Mouse (Mus musculus): ENCODE results near the gene Efnb2. TPM values are rescaled to one million over a fixed set of nuclear protein-coding genes. Genes with fewer than 3 reads are reported as not detected.
A peak's percentile ranks its signal among the peaks of the same experiment; 100 is the strongest.

Gene Efnb2
- polyA plus RNA-seq, 1 experiment from 2014 or later, result 23.2 TPM

DNA sequence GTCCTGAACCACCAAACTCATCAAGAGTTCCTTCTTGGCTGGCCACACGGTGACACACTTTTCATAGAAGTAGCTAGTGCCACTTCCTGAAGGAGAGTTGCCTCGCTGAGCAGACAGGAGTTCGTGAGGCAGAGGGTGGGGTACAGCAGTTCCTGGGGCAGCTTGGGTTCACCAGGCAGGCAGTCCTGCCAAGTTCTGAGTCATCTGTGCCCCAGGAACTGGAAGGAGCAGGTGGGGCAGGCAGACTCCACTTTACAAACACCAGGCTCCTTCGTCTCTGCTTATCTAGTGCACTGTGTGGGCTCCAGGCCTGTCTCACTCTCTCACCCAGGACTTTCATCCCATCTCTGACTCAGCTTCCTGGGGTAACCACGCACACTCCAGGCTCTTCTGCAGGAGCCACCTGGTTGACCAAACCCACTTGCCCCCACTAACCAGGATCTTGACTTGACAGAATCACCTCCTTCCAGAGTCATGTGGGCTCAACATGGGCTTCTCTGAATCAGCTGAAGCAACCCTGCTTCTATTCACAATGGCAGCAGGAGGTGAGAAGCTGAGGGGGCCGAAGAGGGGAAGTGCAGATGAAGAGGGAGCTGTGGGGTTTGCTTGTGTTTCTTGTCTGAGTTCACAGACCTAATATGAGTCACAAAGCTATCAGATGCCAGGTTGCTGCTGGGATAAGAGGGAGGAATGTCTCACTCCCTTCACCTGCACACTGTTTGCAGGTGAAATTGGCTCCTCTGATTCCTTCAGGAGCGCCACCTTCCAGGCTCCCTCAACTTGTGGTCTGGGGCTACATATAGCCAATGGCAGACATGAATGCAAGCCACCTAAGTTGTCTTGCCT lies 58.2 kb downstream of the Efnb2 start:
- H3K4me3 ChIP-seq (ENCODE audit: low read length), result no peak overlapping the region
- H3K9me3 ChIP-seq (ENCODE audit: low read length), result no peaks in the 10 kb centered on the region
- 71% methylated on average over 7 of the region's 7 CpGs for WGBS
- H3K4me1 ChIP-seq (ENCODE audit: insufficient read depth, low read length), result no peaks in the 10 kb centered on the region
- H3K9ac ChIP-seq (replicated peaks; ENCODE audit: low read length), result no peak overlapping the region
- no peaks in the 10 kb centered on the region for H3K36me3 ChIP-seq (ENCODE audit: insufficient read depth, low read length)
- H3K27ac ChIP-seq (ENCODE audit: low read length), result no peak overlapping the region
- no peaks in the 10 kb centered on the region for H3K27me3 ChIP-seq (ENCODE audit: insufficient read depth, low read length)
- peak; percentile 76; the same call in 1 of the 2 replicates for ATAC-seq (ENCODE audit: low FRiP score, low TSS enrichment)
- H3K4me2 ChIP-seq (replicated peaks; ENCODE audit: low read depth, low read length), result no peak overlapping the region

DNA sequence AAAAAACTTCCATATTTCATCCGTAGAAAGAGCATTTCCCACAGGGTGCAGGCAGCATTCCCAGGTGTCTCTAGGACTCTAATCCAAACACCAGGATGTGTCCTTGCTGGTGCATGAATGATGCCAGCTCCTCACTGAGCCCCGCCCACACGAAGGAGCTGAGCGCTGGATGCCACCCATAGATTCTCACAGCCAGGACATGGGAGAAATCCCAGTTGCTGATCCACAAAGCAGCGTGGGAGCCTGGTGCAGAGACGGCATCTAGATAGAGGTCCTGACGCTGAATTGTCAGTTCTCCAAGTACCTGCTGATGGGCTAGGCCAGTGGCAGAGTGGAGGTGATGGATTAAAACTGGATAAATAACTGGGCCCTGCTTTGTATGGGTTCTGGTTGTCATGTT lies 61.1 kb downstream of the Efnb2 start:
- WGBS, result 88% methylated on average over 7 of the region's 7 CpGs
- H3K36me3 ChIP-seq (ENCODE audit: insufficient read depth, low read length), result no peaks in the 10 kb centered on the region
- no peaks in the 10 kb centered on the region for H3K27me3 ChIP-seq (ENCODE audit: insufficient read depth, low read length)
- H3K4me3 ChIP-seq (ENCODE audit: low read length), result no peak overlapping the region
- no peak overlapping the region for H3K4me2 ChIP-seq (replicated peaks; ENCODE audit: low read depth, low read length)
- no peaks in the 10 kb centered on the region for H3K9me3 ChIP-seq (ENCODE audit: low read length)
- H3K4me1 ChIP-seq (ENCODE audit: insufficient read depth, low read length), result no peaks in the 10 kb centered on the region
- no peak overlapping the region for H3K9ac ChIP-seq (replicated peaks; ENCODE audit: low read length)
- no peak for ATAC-seq (ENCODE audit: low FRiP score, low TSS enrichment)
- H3K27ac ChIP-seq (ENCODE audit: low read length), result no peak overlapping the region

DNA sequence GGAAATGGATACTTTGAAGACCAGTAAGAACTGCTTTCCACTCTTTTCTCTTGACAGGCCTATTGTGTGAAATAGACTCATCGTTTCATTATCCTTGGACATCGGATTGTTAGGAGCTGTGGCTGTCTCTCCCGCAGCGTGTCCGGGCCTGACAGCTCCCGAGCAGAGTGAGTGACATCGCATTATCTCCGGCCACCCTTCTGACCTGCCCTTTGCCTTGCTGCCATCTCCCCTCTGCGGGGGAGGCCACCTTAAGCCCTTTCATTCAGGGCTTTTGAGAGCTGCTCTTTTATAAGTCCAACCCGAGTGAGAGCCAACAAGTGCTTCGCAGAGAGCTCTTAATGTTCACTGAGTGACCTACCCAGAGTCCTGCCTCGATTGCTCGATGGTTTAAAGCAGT lies 63.6 kb downstream of the Efnb2 start:
- WGBS, result 26% methylated on average over 13 of the region's 13 CpGs
- Histone ChIP-seq H3K4me2 (replicated peaks; ENCODE audit: low read depth, low read length) (no peak overlapping the region), H3K4me1 (ENCODE audit: insufficient read depth, low read length) (no peaks in the 10 kb centered on the region), H3K36me3 (ENCODE audit: insufficient read depth, low read length) (no peaks in the 10 kb centered on the region), H3K9ac (replicated peaks; ENCODE audit: low read length) (no peak overlapping the region), H3K9me3 (ENCODE audit: low read length) (no peaks in the 10 kb centered on the region), H3K27ac (ENCODE audit: low read length) (no peak overlapping the region), H3K4me3 (ENCODE audit: low read length) (no peak overlapping the region), H3K27me3 (ENCODE audit: insufficient read depth, low read length) (no peaks in the 10 kb centered on the region)
- no peak for ATAC-seq (ENCODE audit: low FRiP score, low TSS enrichment)

DNA sequence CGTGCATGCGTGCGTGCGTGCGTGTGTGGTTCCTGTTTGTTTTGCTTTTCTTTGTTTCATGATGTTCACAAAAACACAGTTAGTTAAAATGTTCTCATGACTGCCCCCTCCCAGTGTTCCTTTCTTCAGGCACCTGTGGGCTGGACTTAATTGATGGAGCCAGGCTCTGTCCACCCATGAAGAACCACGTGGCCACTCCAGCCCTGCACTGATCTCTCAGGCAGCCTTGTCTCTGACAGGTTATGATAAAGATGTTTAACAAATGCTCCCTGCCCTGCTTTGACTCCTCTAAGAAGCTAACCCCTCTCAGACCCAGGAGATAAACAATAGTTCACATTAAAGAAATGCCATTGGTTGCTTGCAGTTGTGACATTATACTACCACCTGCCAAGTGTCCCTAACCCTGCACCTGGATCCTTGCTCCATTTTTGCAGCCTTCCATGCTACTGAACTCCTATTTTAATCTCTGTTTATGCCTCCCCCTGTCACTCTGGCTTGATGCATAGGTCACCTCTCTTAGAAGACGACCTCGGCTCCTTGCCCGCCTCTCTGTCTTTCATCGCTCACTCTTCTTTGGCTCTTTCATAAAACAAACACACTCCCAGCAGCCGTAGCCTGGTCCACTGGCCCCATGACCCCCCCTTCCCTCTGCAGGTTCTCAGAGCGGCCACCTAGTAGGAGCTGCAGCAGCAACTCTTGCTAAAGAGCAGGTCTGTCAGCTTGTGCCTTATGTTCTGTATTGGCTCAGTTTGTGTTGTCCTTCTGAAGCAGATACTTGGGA lies 65.0 kb downstream of the Efnb2 start:
- H3K27me3 ChIP-seq (ENCODE audit: insufficient read depth, low read length), result no peaks in the 10 kb centered on the region
- H3K4me2 ChIP-seq (replicated peaks; ENCODE audit: low read depth, low read length), result no peak overlapping the region
- H3K4me3 ChIP-seq (ENCODE audit: low read length), result no peak overlapping the region
- no peaks in the 10 kb centered on the region for H3K9me3 ChIP-seq (ENCODE audit: low read length)
- no peaks in the 10 kb centered on the region for H3K4me1 ChIP-seq (ENCODE audit: insufficient read depth, low read length)
- no peak overlapping the region for H3K27ac ChIP-seq (ENCODE audit: low read length)
- ATAC-seq (ENCODE audit: low FRiP score, low TSS enrichment), result no peak
- no peaks in the 10 kb centered on the region for H3K36me3 ChIP-seq (ENCODE audit: insufficient read depth, low read length)
- 46% methylated on average over 12 of the region's 12 CpGs for WGBS
- no peak overlapping the region for H3K9ac ChIP-seq (replicated peaks; ENCODE audit: low read length)

DNA sequence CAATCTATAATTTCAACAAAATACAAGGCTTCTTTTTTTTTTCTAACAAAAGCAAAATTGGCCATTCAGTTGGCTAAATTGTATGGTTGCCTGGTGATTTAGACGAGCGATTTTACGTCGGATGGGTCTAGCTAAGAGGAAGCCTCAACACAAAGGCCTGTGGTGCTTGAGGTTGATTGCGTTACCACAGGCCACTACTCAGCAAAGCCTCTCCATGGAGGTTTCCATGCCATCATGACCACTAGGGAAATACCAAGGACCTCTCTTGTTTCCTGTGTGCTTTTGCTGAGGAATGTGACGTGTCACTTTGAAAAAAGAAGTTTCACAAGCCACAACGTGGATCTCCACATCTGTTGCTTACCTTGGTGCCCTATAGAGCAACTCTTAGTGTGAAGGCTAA lies 67.2 kb downstream of the Efnb2 start:
- WGBS, result 94% methylated on average over 7 of the region's 7 CpGs
- Histone ChIP-seq H3K27ac (ENCODE audit: low read length) (no peak overlapping the region), H3K4me2 (replicated peaks; ENCODE audit: low read depth, low read length) (no peak overlapping the region), H3K36me3 (ENCODE audit: insufficient read depth, low read length) (no peaks in the 10 kb centered on the region), H3K4me1 (ENCODE audit: insufficient read depth, low read length) (no peaks in the 10 kb centered on the region), H3K9me3 (ENCODE audit: low read length) (no peaks in the 10 kb centered on the region), H3K9ac (replicated peaks; ENCODE audit: low read length) (no peak overlapping the region), H3K4me3 (ENCODE audit: low read length) (no peak overlapping the region), H3K27me3 (ENCODE audit: insufficient read depth, low read length) (no peaks in the 10 kb centered on the region)
- ATAC-seq (ENCODE audit: low FRiP score, low TSS enrichment), result no peak

DNA sequence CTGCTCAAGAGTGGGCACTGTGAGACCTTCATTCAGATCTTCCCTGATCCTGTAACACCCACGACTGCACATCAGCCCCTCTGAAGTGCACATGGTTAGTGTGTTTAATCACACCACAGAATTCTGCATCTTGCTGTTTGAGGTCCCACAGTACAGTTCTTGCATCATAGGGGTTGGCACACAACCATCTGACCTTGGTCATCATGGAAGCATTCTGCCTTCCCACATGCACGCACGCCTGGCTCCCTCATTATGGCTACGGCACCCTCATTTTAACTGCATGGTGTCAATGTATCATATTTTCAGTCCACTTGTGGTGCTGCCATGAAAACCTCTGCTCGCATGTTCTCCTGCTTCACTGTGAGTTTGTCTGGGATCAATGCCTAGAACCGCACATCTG lies 67.7 kb downstream of the Efnb2 start:
- no peak for ATAC-seq (ENCODE audit: low FRiP score, low TSS enrichment)
- Histone ChIP-seq H3K4me3 (ENCODE audit: low read length) (no peak overlapping the region), H3K4me2 (replicated peaks; ENCODE audit: low read depth, low read length) (no peak overlapping the region), H3K36me3 (ENCODE audit: insufficient read depth, low read length) (no peaks in the 10 kb centered on the region), H3K9ac (replicated peaks; ENCODE audit: low read length) (no peak overlapping the region), H3K9me3 (ENCODE audit: low read length) (no peaks in the 10 kb centered on the region), H3K27me3 (ENCODE audit: insufficient read depth, low read length) (no peaks in the 10 kb centered on the region), H3K4me1 (ENCODE audit: insufficient read depth, low read length) (no peaks in the 10 kb centered on the region), H3K27ac (ENCODE audit: low read length) (no peak overlapping the region)
- 96% methylated on average over 6 of the region's 6 CpGs for WGBS

DNA sequence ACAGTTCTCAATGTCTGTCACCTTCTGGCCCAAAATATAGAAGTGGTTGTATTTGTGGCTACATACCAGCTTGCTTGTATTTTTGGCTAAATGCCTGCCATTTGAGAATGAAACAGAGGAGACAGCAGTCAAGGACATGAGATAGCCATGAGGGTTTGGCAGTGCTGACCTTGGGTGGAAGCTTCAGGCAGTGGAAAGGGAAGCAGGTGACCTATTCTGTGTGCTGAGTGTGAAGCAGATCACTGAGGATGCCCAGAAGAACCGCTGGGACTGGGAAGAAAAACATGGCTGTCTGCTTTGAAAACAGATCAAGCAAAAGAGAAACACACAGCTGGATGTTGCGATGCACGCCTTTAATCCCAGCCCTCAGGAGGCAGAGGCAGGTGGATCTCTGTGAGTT lies 68.7 kb downstream of the Efnb2 start:
- no peak overlapping the region for H3K27ac ChIP-seq (ENCODE audit: low read length)
- no peak overlapping the region for H3K4me2 ChIP-seq (replicated peaks; ENCODE audit: low read depth, low read length)
- no peak overlapping the region for H3K4me3 ChIP-seq (ENCODE audit: low read length)
- no peaks in the 10 kb centered on the region for H3K36me3 ChIP-seq (ENCODE audit: insufficient read depth, low read length)
- H3K4me1 ChIP-seq (ENCODE audit: insufficient read depth, low read length), result no peaks in the 10 kb centered on the region
- no peaks in the 10 kb centered on the region for H3K9me3 ChIP-seq (ENCODE audit: low read length)
- no peak overlapping the region for H3K9ac ChIP-seq (replicated peaks; ENCODE audit: low read length)
- 95% methylated on average over 3 of the region's 3 CpGs for WGBS
- no peak for ATAC-seq (ENCODE audit: low FRiP score, low TSS enrichment)
- H3K27me3 ChIP-seq (ENCODE audit: insufficient read depth, low read length), result no peaks in the 10 kb centered on the region

DNA sequence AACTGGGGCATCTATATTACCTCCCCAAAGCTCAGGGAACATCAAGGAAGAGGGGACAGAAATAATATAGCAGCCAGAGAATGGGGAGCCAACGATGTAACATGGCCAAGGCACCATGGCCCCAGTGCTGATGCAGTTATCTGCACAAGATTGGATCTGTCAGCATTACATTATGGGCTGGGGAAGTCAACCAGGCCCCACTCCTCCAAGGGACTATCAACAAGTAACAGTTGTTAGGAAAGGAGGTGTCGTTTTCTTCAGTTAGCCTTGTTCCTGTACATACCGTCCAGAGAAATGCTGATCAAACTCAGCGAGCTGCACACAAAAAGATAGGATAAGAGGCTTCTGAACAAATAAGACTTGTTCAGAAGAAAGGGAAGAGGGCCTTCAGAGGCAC lies 77.1 kb downstream of the Efnb2 start:
- Histone ChIP-seq H3K4me1 (ENCODE audit: insufficient read depth, low read length) (no peaks in the 10 kb centered on the region), H3K9ac (replicated peaks; ENCODE audit: low read length) (no peak overlapping the region), H3K27me3 (ENCODE audit: insufficient read depth, low read length) (no peaks in the 10 kb centered on the region), H3K36me3 (ENCODE audit: insufficient read depth, low read length) (no peaks in the 10 kb centered on the region), H3K27ac (ENCODE audit: low read length) (no peak overlapping the region), H3K9me3 (ENCODE audit: low read length) (no peaks in the 10 kb centered on the region), H3K4me3 (ENCODE audit: low read length) (no peak overlapping the region), H3K4me2 (replicated peaks; ENCODE audit: low read depth, low read length) (no peak overlapping the region)
- 80% methylated on average over 4 of the region's 4 CpGs for WGBS
- ATAC-seq (ENCODE audit: low FRiP score, low TSS enrichment), result no peak

DNA sequence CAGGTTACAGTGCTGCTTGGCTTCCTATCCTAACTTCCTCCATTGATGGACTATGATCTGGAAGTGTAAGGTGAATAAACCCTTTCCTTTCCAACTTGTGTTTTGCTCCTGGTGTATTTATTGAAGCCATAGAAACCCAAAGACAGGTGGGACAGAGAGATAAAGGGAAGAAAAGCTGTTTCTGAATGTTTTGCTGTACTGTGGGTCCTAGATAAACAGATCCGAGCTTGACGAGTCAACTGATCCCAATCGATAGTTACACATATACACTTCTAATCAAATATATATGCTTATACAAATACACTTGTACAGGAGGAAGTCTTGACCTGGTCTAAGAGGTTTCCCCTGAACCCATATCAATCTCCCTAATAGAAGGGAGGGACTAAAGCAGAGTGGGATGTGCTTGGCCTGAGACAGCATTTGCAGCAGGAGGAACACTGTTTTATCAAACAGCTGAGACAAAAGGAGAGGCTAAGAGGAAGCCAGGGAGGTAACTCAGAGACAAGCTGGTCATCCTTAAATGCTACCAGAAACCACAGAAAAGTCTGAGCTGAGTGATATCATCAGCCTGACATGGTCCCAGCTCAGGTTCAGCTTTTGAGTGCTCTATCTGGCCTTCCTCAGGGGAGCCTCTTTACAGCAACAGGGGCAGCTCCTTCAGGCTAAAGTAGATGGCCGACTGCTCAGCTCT lies 77.6 kb downstream of the Efnb2 start:
- no peak overlapping the region for H3K4me2 ChIP-seq (replicated peaks; ENCODE audit: low read depth, low read length)
- 88% methylated on average over 4 of the region's 4 CpGs for WGBS
- H3K4me1 ChIP-seq (ENCODE audit: insufficient read depth, low read length), result no peaks in the 10 kb centered on the region
- no peaks in the 10 kb centered on the region for H3K36me3 ChIP-seq (ENCODE audit: insufficient read depth, low read length)
- no peak for ATAC-seq (ENCODE audit: low FRiP score, low TSS enrichment)
- no peak overlapping the region for H3K9ac ChIP-seq (replicated peaks; ENCODE audit: low read length)
- no peaks in the 10 kb centered on the region for H3K9me3 ChIP-seq (ENCODE audit: low read length)
- no peaks in the 10 kb centered on the region for H3K27me3 ChIP-seq (ENCODE audit: insufficient read depth, low read length)
- no peak overlapping the region for H3K4me3 ChIP-seq (ENCODE audit: low read length)
- no peak overlapping the region for H3K27ac ChIP-seq (ENCODE audit: low read length)
